Mouse (Mus musculus) heart, postnatal 0 days (tissue): ENCODE results near the gene Pde8a.

Experiments used
- CTCF ChIP-seq: IDR thresholded peaks from 2 replicates; pipeline ENCODE4 v1.5.1; 2016; ENCODE audit warnings: antibody characterized with exemption, control low read depth, low read depth
- EP300 ChIP-seq: IDR thresholded peaks from 2 replicates; pipeline ENCODE4 v1.6.1; 2016; ENCODE audit warnings: antibody characterized with exemption, low read depth

DNA sequence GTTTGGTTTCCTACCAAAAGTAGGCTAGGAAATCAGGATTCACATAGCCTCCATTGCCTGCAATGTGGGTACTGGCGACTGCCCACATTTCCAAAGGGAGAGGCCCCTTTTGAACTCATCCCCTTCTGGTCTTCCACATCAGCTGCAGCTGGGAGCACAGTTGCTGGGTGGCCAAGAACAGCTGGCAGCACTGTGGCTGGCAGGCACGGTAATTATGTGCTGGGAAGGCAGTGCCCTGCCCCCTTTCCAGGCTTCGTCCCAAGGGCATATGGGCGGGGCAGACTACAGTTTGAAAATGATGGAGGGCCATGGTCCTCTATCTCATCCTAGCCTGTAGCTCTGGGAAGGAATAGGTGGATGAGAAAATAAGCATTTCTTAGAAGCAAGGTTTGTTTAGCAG is 14.9 kb upstream of the Pde8a start:
- TF ChIP-seq CTCF, result no peak
- TF ChIP-seq EP300, result no peak
